Mouse (Mus musculus): Measurements from ENCODE around the gene Atad5.

Gene Atad5

DNA sequence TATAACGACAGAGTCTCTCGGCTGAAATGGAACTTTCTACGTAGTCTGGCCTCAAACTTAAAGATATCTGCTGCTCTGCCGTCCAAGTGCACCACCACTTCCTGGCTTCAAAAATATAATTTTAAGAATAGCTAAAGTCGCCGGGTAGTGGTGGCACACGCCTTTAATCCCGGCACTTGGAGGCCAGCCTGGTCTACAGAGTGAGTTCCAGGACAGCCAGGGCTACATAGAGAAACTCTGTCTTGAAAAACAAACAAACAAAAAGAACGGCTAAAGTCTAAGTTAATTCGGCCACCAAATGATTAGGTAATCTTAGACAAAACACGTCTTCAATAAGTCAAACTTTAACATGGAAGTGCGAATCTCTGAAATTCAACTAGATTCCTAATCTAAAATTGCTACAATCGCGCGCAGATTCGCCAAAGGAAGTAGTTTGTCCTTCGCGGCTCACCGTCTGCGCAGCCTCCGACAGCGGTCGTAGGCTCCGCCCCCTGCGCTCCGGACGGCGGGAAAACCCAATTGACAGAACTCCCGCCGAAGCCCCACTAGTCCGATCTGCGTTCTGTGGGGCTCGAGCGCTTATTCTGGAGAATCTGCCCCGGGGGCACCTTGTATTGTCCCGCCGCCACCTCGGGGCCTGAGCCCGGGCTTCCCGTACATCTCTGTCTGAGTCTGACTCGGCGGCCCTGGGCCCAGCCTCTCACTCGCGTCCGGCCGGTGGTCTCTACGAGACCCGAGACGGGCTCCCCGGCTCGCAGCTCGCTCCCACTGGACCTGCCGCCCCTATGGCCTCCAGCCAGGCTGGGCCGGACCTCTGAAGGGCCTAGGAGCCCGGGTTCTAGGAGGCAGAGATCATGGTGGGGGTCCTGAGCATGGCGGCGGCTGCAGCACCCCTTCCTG lies at the start of gene Atad5:
TSS of gene Atad5 (plus strand) at position 484 of the 900 bp plus-strand sequence.
- Histone ChIP-seq H3K4me1 (replicated peaks; ENCODE audit: low read depth, low read length) (peaks cover 42% of the 10 kb centered on the region), H3K4me3 (replicated peaks; ENCODE audit: low read length) (peak within 1 kb of the TSS; percentile 98), H3K36me3 (ENCODE audit: insufficient read depth, low read length) (peaks cover 23% of the 10 kb centered on the region), H3K9me3 (ENCODE audit: low read length) (no peaks in the 10 kb centered on the region), H3K27me3 (ENCODE audit: insufficient read depth, low read length) (no peaks in the 10 kb centered on the region)
- no peak for TF ChIP-seq POU5F1 (IDR thresholded peaks at IDR 0.05; ENCODE audit: borderline replicate concordance, low read length)
- no peak for TF ChIP-seq NANOG (IDR thresholded peaks at IDR 0.05; ENCODE audit: borderline replicate concordance, low read length)
- TF ChIP-seq CTCF (conservative IDR thresholded peaks at IDR 0.05; ENCODE audit: low read length), result no peak

DNA sequence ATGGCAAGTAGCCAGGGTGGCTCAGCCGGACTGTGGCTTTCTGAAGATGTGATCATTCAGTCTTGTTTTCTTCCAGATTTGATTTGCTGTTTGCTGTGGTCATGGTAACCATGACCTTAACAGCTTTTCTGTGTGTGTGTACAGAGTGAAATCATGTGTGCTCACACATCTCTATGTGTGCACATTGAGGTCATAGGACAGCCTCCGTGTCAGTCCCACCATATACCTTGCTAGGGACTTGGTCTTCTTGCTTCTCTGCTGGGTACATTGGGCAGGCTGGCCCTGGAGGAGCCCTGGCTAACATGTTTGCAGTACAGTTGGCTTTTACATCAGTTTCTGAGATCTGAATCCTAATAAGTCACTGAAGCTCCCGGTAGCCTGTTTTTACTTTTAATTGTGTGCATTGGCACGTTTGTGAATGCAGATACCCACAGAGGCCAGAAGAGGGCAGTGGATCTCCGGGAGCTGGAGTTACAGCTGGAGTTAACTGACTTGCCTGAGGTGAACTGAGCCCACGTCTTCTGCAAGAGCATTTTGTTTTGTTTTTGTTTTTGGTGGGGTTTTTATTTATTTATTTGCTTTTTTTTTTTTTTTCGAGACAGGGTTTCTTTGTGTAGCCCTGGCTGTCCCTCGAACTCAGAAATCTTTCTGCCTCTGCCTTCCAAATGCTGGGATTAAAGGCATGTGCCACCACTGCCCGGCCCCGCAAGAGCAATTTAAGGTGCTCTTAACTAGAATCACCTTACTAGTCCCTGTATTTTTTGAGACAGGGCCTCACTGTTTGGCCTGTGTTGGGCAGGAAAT lies 46.4 kb upstream of the Atad5 start:
- H3K4me3 ChIP-seq (replicated peaks; ENCODE audit: low read length), result no peak overlapping the region
- no peaks in the 10 kb centered on the region for H3K9me3 ChIP-seq (ENCODE audit: low read length)
- no peak for TF ChIP-seq POU5F1 (IDR thresholded peaks at IDR 0.05; ENCODE audit: borderline replicate concordance, low read length)
- peak; percentile 76 for TF ChIP-seq CTCF (conservative IDR thresholded peaks at IDR 0.05; ENCODE audit: low read length)
- TF ChIP-seq NANOG (IDR thresholded peaks at IDR 0.05; ENCODE audit: borderline replicate concordance, low read length), result no peak
- peaks cover 25% of the 10 kb centered on the region for H3K36me3 ChIP-seq (ENCODE audit: insufficient read depth, low read length)
- no peaks in the 10 kb centered on the region for H3K27me3 ChIP-seq (ENCODE audit: insufficient read depth, low read length)
- peaks cover 10% of the 10 kb centered on the region for H3K4me1 ChIP-seq (replicated peaks; ENCODE audit: low read depth, low read length)

DNA sequence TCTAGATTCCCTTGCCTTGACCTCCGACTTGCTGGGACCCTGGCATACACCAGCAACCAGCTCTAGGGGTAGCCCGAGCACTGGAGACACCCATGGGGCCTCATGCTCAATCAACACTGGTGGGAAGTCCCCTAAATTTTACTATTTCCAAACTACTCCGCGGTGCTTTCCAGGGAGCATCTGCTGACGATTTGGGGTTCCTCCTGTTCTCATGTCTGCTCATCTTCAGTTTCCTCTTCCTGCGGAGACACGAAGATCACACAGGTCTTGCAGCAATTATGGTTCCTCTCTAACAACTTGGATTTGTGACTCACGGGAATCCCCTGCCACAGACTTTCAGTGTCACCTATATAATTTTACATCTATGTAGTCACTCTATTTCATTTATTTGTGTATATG lies 45.8 kb upstream of the Atad5 start:
- TF ChIP-seq POU5F1 (IDR thresholded peaks at IDR 0.05; ENCODE audit: borderline replicate concordance, low read length), result no peak
- Histone ChIP-seq H3K36me3 (ENCODE audit: insufficient read depth, low read length) (peaks cover 31% of the 10 kb centered on the region), H3K4me3 (replicated peaks; ENCODE audit: low read length) (no peak overlapping the region), H3K9me3 (ENCODE audit: low read length) (no peaks in the 10 kb centered on the region), H3K4me1 (replicated peaks; ENCODE audit: low read depth, low read length) (peaks cover 10% of the 10 kb centered on the region), H3K27me3 (ENCODE audit: insufficient read depth, low read length) (no peaks in the 10 kb centered on the region)

DNA sequence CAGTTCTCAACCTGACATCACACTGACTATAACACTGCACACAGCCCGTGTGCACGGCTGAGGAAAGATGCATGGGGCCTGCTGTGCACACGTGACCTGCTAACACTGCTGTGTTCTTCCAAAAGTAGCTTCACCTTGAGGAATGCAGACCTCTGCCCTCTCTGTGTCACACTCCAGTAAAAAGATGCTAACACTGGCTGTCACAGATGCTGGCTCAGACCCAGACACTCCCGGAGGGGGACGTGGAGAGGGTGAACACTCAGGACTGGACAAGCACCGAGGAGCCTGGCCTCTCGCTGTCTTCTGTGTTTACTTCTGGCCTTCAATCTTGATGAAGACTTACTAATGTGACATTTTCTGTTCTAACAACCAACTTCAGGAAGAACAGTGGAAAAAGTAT lies 42.3 kb upstream of the Atad5 start:
- no peaks in the 10 kb centered on the region for H3K9me3 ChIP-seq (ENCODE audit: low read length)
- H3K36me3 ChIP-seq (ENCODE audit: insufficient read depth, low read length), result peaks cover 64% of the 10 kb centered on the region
- TF ChIP-seq NANOG (IDR thresholded peaks at IDR 0.05; ENCODE audit: borderline replicate concordance, low read length) (no peak), POU5F1 (IDR thresholded peaks at IDR 0.05; ENCODE audit: borderline replicate concordance, low read length) (no peak), CTCF (conservative IDR thresholded peaks at IDR 0.05; ENCODE audit: low read length) (no peak)

DNA sequence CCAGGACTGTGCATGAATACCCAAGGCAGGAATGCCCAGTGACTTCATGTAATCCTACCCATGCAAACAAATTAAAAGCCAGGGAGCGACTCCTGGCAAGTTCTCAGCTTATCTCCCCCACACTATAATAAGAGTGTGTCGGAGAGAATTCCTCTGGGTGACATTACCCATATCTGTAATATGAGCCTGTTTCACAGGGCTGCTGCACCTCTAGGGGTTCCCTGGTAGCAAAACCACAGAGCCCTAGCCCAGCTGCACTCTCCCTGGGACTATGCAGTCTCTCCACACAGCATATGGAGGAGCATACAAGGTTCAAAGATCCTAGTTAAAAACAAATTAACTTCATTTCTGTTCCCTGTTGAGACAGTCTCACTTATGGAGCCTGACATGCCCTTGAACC lies 39.1 kb upstream of the Atad5 start:
- Histone ChIP-seq H3K4me1 (replicated peaks; ENCODE audit: low read depth, low read length) (peaks cover 32% of the 10 kb centered on the region), H3K36me3 (ENCODE audit: insufficient read depth, low read length) (peaks cover 84% of the 10 kb centered on the region), H3K9me3 (ENCODE audit: low read length) (no peaks in the 10 kb centered on the region), H3K4me3 (replicated peaks; ENCODE audit: low read length) (no peak overlapping the region), H3K27me3 (ENCODE audit: insufficient read depth, low read length) (no peaks in the 10 kb centered on the region)
- TF ChIP-seq POU5F1 (IDR thresholded peaks at IDR 0.05; ENCODE audit: borderline replicate concordance, low read length) (no peak), NANOG (IDR thresholded peaks at IDR 0.05; ENCODE audit: borderline replicate concordance, low read length) (no peak), CTCF (conservative IDR thresholded peaks at IDR 0.05; ENCODE audit: low read length) (no peak)

More for the DNA sequence above, 42.3 kb upstream of the Atad5 start:
- H3K27me3 ChIP-seq (ENCODE audit: insufficient read depth, low read length), result no peaks in the 10 kb centered on the region
- H3K4me3 ChIP-seq (replicated peaks; ENCODE audit: low read length), result no peak overlapping the region
- peaks cover 17% of the 10 kb centered on the region for H3K4me1 ChIP-seq (replicated peaks; ENCODE audit: low read depth, low read length)

DNA sequence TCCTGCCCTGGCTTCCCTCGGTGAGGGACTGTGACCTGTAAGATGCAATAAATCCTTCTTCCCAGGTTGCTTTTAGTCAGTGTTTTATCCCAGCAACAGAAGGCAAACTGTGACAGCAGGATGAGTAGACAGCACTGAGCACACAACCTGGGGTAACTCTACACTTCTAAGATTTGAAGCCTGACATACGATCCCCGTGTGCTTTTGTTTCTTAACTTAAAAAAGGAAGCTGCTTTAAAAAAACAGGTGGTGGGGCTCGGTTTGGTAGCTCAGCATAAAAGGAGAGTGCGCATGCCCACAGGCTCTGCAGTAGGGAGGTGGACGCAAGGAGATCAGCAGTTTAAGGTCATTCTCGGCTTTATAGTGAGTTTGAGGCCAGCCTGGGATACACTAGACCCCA lies 36.7 kb upstream of the Atad5 start:
- TF ChIP-seq NANOG (IDR thresholded peaks at IDR 0.05; ENCODE audit: borderline replicate concordance, low read length) (no peak), POU5F1 (IDR thresholded peaks at IDR 0.05; ENCODE audit: borderline replicate concordance, low read length) (no peak), CTCF (conservative IDR thresholded peaks at IDR 0.05; ENCODE audit: low read length) (no peak)

DNA sequence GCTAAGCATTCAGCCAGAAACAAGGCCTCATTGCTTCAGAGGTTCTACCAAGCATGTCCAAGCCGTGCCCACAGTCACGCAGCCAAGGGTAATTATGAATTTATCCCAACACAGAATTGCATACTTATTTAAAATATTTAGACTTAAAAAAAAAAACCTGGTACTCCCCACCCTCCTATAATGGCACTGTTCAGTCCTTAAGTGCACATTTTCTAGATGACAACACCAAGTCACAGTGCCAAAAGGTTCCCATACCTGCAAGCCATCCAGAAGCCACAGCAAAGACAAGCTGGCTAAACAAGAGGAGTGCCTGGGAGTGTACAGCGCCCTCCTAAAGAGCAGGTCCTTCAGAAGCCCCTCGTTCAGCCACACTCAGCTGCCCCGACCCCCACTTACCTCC lies 36.0 kb upstream of the Atad5 start:
- Histone ChIP-seq H3K27me3 (ENCODE audit: insufficient read depth, low read length) (no peaks in the 10 kb centered on the region), H3K9me3 (ENCODE audit: low read length) (no peaks in the 10 kb centered on the region), H3K4me3 (replicated peaks; ENCODE audit: low read length) (no peak overlapping the region), H3K4me1 (replicated peaks; ENCODE audit: low read depth, low read length) (peaks cover 42% of the 10 kb centered on the region), H3K36me3 (ENCODE audit: insufficient read depth, low read length) (peaks cover 96% of the 10 kb centered on the region)
- TF ChIP-seq POU5F1 (IDR thresholded peaks at IDR 0.05; ENCODE audit: borderline replicate concordance, low read length) (no peak), CTCF (conservative IDR thresholded peaks at IDR 0.05; ENCODE audit: low read length) (no peak), NANOG (IDR thresholded peaks at IDR 0.05; ENCODE audit: borderline replicate concordance, low read length) (no peak)

More for the DNA sequence above, 36.7 kb upstream of the Atad5 start:
- Histone ChIP-seq H3K9me3 (ENCODE audit: low read length) (no peaks in the 10 kb centered on the region), H3K4me3 (replicated peaks; ENCODE audit: low read length) (no peak overlapping the region), H3K36me3 (ENCODE audit: insufficient read depth, low read length) (peaks cover 96% of the 10 kb centered on the region), H3K27me3 (ENCODE audit: insufficient read depth, low read length) (no peaks in the 10 kb centered on the region), H3K4me1 (replicated peaks; ENCODE audit: low read depth, low read length) (peaks cover 42% of the 10 kb centered on the region)

DNA sequence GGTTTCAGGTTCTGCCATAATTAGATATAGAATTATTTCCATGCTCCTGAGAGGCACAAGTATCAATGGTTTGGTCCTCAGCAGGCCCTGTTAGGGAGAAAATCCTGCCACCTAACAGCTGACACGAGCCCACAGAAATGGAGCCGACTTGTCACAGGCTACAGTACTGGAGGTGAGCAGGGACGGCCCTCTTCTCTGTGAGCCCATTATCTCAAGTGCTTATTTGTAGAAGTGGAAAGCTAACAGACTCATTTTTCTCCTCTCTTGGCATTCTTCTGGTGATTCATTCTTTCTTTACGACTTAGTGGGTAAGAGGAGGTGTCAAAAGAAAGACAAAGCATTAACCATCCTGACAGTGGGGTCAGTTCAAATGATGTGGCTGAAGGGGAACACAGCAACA lies 34.5 kb upstream of the Atad5 start:
- no peak for TF ChIP-seq CTCF (conservative IDR thresholded peaks at IDR 0.05; ENCODE audit: low read length)
- TF ChIP-seq POU5F1 (IDR thresholded peaks at IDR 0.05; ENCODE audit: borderline replicate concordance, low read length), result no peak
- no peak for TF ChIP-seq NANOG (IDR thresholded peaks at IDR 0.05; ENCODE audit: borderline replicate concordance, low read length)
- no peaks in the 10 kb centered on the region for H3K27me3 ChIP-seq (ENCODE audit: insufficient read depth, low read length)
- peaks cover 96% of the 10 kb centered on the region for H3K36me3 ChIP-seq (ENCODE audit: insufficient read depth, low read length)
- H3K4me3 ChIP-seq (replicated peaks; ENCODE audit: low read length), result no peak overlapping the region
- no peaks in the 10 kb centered on the region for H3K9me3 ChIP-seq (ENCODE audit: low read length)
- peaks cover 42% of the 10 kb centered on the region for H3K4me1 ChIP-seq (replicated peaks; ENCODE audit: low read depth, low read length)

Data from E14TG2a.4 (cell line).